Comparison of ENCODE assay signal across 10 mouse cellular contexts in genomic region chr19:45317473-45317882, GRCm38 (mm10). TPM values are rescaled to one million over a fixed set of nuclear protein-coding genes. Genes with fewer than 3 reads are reported as not detected.
DNase-seq lines count a peak whose midpoint lies in the region; ATAC-seq and TF ChIP-seq lines count a peak whose summit lies in the region.
"Had no signal": no experiment of that assay in that cellular context is flagged by ENCODE, and none has a peak within 500 bp of the region (broad histone marks: within the 10 kb centered on the region; RNA-seq: fewer than 3 reads in every experiment).

No protein-coding gene starts in this region.

- peaks cover 30% of the 10 kb centered on the region for H3K4me1 ChIP-seq in hindbrain, embryonic 13.5 days (replicated peaks)
- peaks cover 22% of the 10 kb centered on the region for H3K4me1 ChIP-seq in hindbrain, embryonic 10.5 days (replicated peaks)
- H3K4me1 ChIP-seq in ES-E14 (ENCODE audit: control insufficient read depth in 2 of 2, insufficient read depth in 2 of 2, low read length in 2 of 2, poor library complexity in 1 of 2) = peaks cover 0 to 13% of the 10 kb centered on the region in 2 experiments; a peak in 2 of 4 replicates
- H3K4me1 ChIP-seq in embryonic facial prominence, embryonic 15.5 days = peaks cover 12% of the 10 kb centered on the region
- peaks cover 15% of the 10 kb centered on the region for H3K4me1 ChIP-seq in limb, embryonic 13.5 days

- no peak overlapping the region for H3K4me3 ChIP-seq in hindbrain, embryonic 13.5 days
- H3K4me3 ChIP-seq in hindbrain, embryonic 10.5 days = no peak overlapping the region
- peak overlapping the region; percentile 23 to 31 for H3K4me3 ChIP-seq in ES-E14 (ENCODE audit: insufficient read depth in 1 of 2, low read depth in 1 of 2, low read length in 2 of 2, poor library complexity in 1 of 2, severe bottlenecking in 1 of 2)
- no peak overlapping the region for H3K4me3 ChIP-seq in embryonic facial prominence, embryonic 15.5 days (replicated peaks)
- no peak overlapping the region for H3K4me3 ChIP-seq in limb, embryonic 13.5 days
- H3K4me3 ChIP-seq: erythroblast, embryonic 14.5 days had no signal

- peak overlapping the region; percentile 19; the same call in 1 of the 2 replicates for H3K9ac ChIP-seq in hindbrain, embryonic 13.5 days
- peak overlapping the region; percentile 55; the same call in 1 of the 2 replicates for H3K9ac ChIP-seq in ES-E14 (ENCODE audit: insufficient read depth, low read depth, low read length, poor library complexity, severe bottlenecking)
- no peak overlapping the region for H3K9ac ChIP-seq in embryonic facial prominence, embryonic 15.5 days
- H3K9ac ChIP-seq in limb, embryonic 13.5 days = 0 out of 2 replicates have a peak overlapping the region, but pooled peaks have one; percentile 19

- peak; percentile 77 for ATAC-seq in hindbrain, embryonic 13.5 days (ENCODE audit: low FRiP score)
- no peak for ATAC-seq in embryonic facial prominence, embryonic 15.5 days (ENCODE audit: insufficient number of reproducible peaks, low FRiP score, low TSS enrichment, low read depth)
- ATAC-seq in limb, embryonic 13.5 days (ENCODE audit: low FRiP score, low read depth) = 0 out of 2 replicates have a peak, but pooled peaks have one; percentile 19
- ATAC-seq: lung, postnatal 0 days had no signal

- no peak for DNase-seq in hindbrain, embryonic 10.5 days (ENCODE audit: low spot score)
- DNase-seq in ES-E14 (ENCODE audit: low read depth, low spot score) = no peak
- DNase-seq in thymus, adult 18-20 months = no peak
- no peak for DNase-seq in cerebellum, adult 8-10 months
- DNase-seq in adrenal gland, postnatal 10 days = no peak

- H3K9me3 ChIP-seq in hindbrain, embryonic 13.5 days = no peaks in the 10 kb centered on the region
- H3K9me3 ChIP-seq in hindbrain, embryonic 10.5 days = no peaks in the 10 kb centered on the region
- H3K9me3 ChIP-seq in ES-E14 (ENCODE audit: control insufficient read depth, insufficient read depth, low read depth, low read length) = no peaks in the 10 kb centered on the region
- no peaks in the 10 kb centered on the region for H3K9me3 ChIP-seq in embryonic facial prominence, embryonic 15.5 days (replicated peaks)
- H3K9me3 ChIP-seq in limb, embryonic 13.5 days = no peaks in the 10 kb centered on the region

- 0 out of 2 replicates have a peak overlapping the region, but pooled peaks have one; percentile 13 for H3K4me2 ChIP-seq in hindbrain, embryonic 13.5 days
- peak overlapping the region; percentile 6; the same call in 1 of the 2 replicates for H3K4me2 ChIP-seq in embryonic facial prominence, embryonic 15.5 days (replicated peaks)
- H3K4me2 ChIP-seq in limb, embryonic 13.5 days (replicated peaks) = no peak overlapping the region

- peak overlapping the region; percentile 81 for H3K27ac ChIP-seq in hindbrain, embryonic 13.5 days
- no peak overlapping the region for H3K27ac ChIP-seq in hindbrain, embryonic 10.5 days
- peak overlapping the region; percentile 2; the same call in 1 of the 2 replicates for H3K27ac ChIP-seq in ES-E14 (ENCODE audit: insufficient read depth, low read depth, low read length, poor library complexity, severe bottlenecking)
- peak overlapping the region; percentile 24; the same call in 1 of the 2 replicates for H3K27ac ChIP-seq in embryonic facial prominence, embryonic 15.5 days (replicated peaks)
- H3K27ac ChIP-seq in limb, embryonic 13.5 days = no peak overlapping the region

- 0 out of 2 replicates have a peak, but pooled peaks cover 6% of the 10 kb centered on the region for H3K27me3 ChIP-seq in hindbrain, embryonic 13.5 days
- H3K27me3 ChIP-seq in hindbrain, embryonic 10.5 days (ENCODE audit: insufficient read depth, poor library complexity, severe bottlenecking) = peaks cover 76% of the 10 kb centered on the region
- H3K27me3 ChIP-seq in embryonic facial prominence, embryonic 15.5 days = no peaks in the 10 kb centered on the region
- peaks cover 4% of the 10 kb centered on the region; the same call in 1 of the 2 replicates for H3K27me3 ChIP-seq in limb, embryonic 13.5 days

- no peaks in the 10 kb centered on the region for H3K36me3 ChIP-seq in hindbrain, embryonic 13.5 days
- H3K36me3 ChIP-seq in hindbrain, embryonic 10.5 days = no peaks in the 10 kb centered on the region
- no peaks in the 10 kb centered on the region for H3K36me3 ChIP-seq in ES-E14 (ENCODE audit: control insufficient read depth, insufficient read depth, low read length, poor library complexity, severe bottlenecking)
- no peaks in the 10 kb centered on the region for H3K36me3 ChIP-seq in embryonic facial prominence, embryonic 15.5 days
- H3K36me3 ChIP-seq in limb, embryonic 13.5 days = no peaks in the 10 kb centered on the region

- in situ Hi-C loops in ES-E14 (cut with MboI; ENCODE audit: low sequenced_read_pairs in 2 of 2, unreplicated experiment in 2 of 2) = no loop called here

- 30% methylated on average over 13 of the region's 13 CpGs for WGBS in hindbrain, embryonic 13.5 days
- 38% methylated on average over 13 of the region's 13 CpGs for WGBS in hindbrain, embryonic 10.5 days
- WGBS in embryonic facial prominence, embryonic 15.5 days = 17% methylated on average over 13 of the region's 13 CpGs
- WGBS in limb, embryonic 13.5 days = 33% methylated on average over 13 of the region's 13 CpGs

TF ChIP-seq in ES-E14, 5 proteins besides CTCF, POLR2A, EP300 and RAD21:
- TF ChIP-seq ZC3H11A (IDR thresholded peaks at IDR 0.05; ENCODE audit: borderline replicate concordance, low read depth, low read length) = no peak

RNA-seq across cellular contexts. Expression of gene Btrc, which starts 46.1 kb away (rescaled TPM):
- 67.5 and 71.6 TPM in 2 replicates for polyA plus RNA-seq in hindbrain, embryonic 13.5 days (2015; fragmentation: Nextera tagmentation; extraction: Ambion mirVana)
- polyA plus RNA-seq in hindbrain, embryonic 10.5 days (2016; fragmentation: Nextera tagmentation; extraction: Ambion mirVana) = 48.0 and 48.1 TPM in 2 replicates
- 17.3 and 17.4 TPM in 2 replicates for total RNA-seq in ES-E14 (2012; rRNA removed)
- polyA plus RNA-seq in embryonic facial prominence, embryonic 15.5 days (2015; fragmentation: Nextera tagmentation; extraction: Ambion mirVana) = 45.6 and 48.4 TPM in 2 replicates
- polyA plus RNA-seq in limb, embryonic 13.5 days (2015; fragmentation: Nextera tagmentation; extraction: Ambion mirVana) = 55.0 and 55.3 TPM in 2 replicates
- total RNA-seq in adrenal gland, postnatal 10 days (2021) = 10 to 100 TPM; 26.4 to 33.3 TPM

Comparison
In these comparisons a context has a peak if more than half of its experiments do, and no peak if none do; other contexts are left out.
1. H3K27ac ChIP-seq: peak in hindbrain, embryonic 13.5 days (single experiment), ES-E14 (single experiment) and embryonic facial prominence, embryonic 15.5 days (single experiment); none in hindbrain, embryonic 10.5 days (single experiment) and limb, embryonic 13.5 days (single experiment).
2. H3K4me3 ChIP-seq: peak in ES-E14 (2 of 2); none in hindbrain, embryonic 13.5 days (single experiment), hindbrain, embryonic 10.5 days (single experiment), embryonic facial prominence, embryonic 15.5 days (single experiment) and limb, embryonic 13.5 days (single experiment).